Mouse (Mus musculus) urinary bladder, postnatal 25 days (tissue): ENCODE measurements around the gene Dusp23.
A peak's percentile ranks its signal among the peaks of the same experiment; 100 is the strongest.

Source experiments
- DNase-seq: peaks from one replicate; pipeline ENCODE4 v3.0.0; 2022; ENCODE audit warnings: low spot score

The Dusp23 gene

GRCm38 (mm10) chr1:172619235-172619634 is 13.5 kb downstream of the Dusp23 start:
- DNase-seq, result peak; percentile 79

- no peak for DNase-seq
These were observed 14.6 kb downstream of the Dusp23 start for GRCm38 (mm10) chr1:172618141-172618540.

- no peak for DNase-seq
These were observed 15.2 kb downstream of the Dusp23 start for GRCm38 (mm10) chr1:172617365-172618076.

- no peak for DNase-seq
These were observed 16.0 kb downstream of the Dusp23 start for GRCm38 (mm10) chr1:172616537-172617300.

- no peak for DNase-seq
These were observed 17.4 kb downstream of the Dusp23 start for GRCm38 (mm10) chr1:172615412-172615811.

GRCm38 (mm10) chr1:172614654-172615053 is 18.1 kb downstream of the Dusp23 start:
- no peak for DNase-seq

- DNase-seq, result no peak
These were observed 20.0 kb downstream of the Dusp23 start for GRCm38 (mm10) chr1:172612745-172613144.

GRCm38 (mm10) chr1:172611304-172611703 is 21.5 kb downstream of the Dusp23 start:
- no peak for DNase-seq

GRCm38 (mm10) chr1:172602326-172602725 is 30.4 kb downstream of the Dusp23 start, which contains the start of gene Fcrl6:
TSS of gene Fcrl6 (minus strand) at chr1:172602551.
- DNase-seq, result no peak

- peak; percentile 19 for DNase-seq
These were observed 38.3 kb downstream of the Dusp23 start for GRCm38 (mm10) chr1:172594495-172594894.

GRCm38 (mm10) chr1:172593956-172594355 is 38.8 kb downstream of the Dusp23 start:
- no peak for DNase-seq

GRCm38 (mm10) chr1:172593321-172593720 is 39.4 kb downstream of the Dusp23 start:
- DNase-seq, result no peak

- no peak for DNase-seq
These were observed 42.4 kb downstream of the Dusp23 start, which contains the start of gene Slamf8 for GRCm38 (mm10) chr1:172590385-172590784. TSS of gene Slamf8 (minus strand) at chr1:172590568.

GRCm38 (mm10) chr1:172585612-172586567 is 46.9 kb downstream of the Dusp23 start:
- DNase-seq, result no peak

- DNase-seq, result no peak
These were observed 47.7 kb downstream of the Dusp23 start for GRCm38 (mm10) chr1:172585026-172585425.

- DNase-seq, result no peak
These were observed 48.5 kb downstream of the Dusp23 start for GRCm38 (mm10) chr1:172584271-172584670.

- DNase-seq, result no peak
These were observed 50.3 kb downstream of the Dusp23 start for GRCm38 (mm10) chr1:172582436-172582835.
